Mouse (Mus musculus): Measurements from ENCODE around the gene 2900026A02Rik. TPM values are rescaled to one million over a fixed set of nuclear protein-coding genes. Genes with fewer than 3 reads are reported as not detected.

2900026A02Rik gene
- total RNA-seq, 1 experiment from 2014 or later: 7.8 TPM

DNA sequence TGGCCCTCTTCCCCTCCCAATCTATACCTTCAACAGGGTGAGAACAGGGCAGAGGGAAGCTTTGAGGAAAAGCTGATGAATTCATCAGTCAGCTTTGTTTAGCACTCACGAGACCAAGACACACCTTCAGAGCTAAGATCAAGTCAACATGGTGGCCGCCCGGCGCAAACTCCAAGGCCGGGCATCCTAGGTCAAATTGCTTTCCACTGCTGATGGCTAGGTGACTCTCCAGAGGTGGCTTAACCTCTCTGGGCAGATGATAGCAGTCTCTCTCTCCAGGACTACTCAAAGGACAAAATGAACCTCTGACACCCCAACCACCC, 67.6 kb downstream of the 2900026A02Rik start:
- no peak for ATAC-seq (replicated peaks; ENCODE audit: low read depth, poor library complexity, severe bottlenecking)

DNA sequence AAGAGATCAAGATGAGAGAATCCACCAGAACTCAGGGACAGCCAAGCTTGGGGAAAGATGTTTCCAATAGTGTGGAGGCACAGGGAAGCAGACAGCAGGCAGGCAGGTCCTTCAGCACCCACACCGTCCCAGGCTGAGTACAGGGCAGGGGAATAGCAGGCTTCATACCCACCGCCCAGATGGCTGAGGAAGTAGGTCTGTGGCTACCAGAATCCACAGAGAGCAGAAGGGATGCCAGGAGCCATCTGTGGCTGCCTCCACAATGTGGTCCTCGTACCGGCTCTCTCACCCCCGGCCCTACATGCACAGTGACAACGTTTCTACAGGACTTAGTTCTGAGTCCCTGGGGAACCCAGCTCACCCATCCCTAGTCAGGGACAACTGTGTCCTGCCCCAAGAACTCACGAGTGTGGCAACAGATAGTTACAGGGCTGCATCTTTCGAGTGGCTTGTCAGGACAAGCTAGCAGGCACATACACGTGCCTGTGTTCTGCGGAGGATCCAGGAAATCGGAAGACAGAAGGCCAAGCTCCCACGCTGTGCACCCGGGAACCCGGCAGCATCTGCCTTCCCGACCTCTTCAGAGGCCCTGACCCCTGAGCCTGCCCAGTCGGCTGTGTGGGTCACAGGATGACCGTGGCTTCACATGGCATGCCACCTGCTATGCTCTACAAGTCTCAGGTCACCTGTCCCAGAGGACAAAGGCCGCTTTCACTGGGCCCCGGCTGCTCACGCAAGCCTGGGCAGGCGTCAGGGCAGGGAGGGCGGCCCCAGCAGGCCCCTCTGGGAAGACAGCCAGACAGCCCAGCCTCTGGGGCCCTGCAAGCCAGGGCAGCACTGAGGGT, 68.2 kb downstream of the 2900026A02Rik start:
- ATAC-seq (replicated peaks; ENCODE audit: low read depth, poor library complexity, severe bottlenecking): no peak

GRCm38 (mm10) chr5:113151554-113152103, 69.4 kb downstream of the 2900026A02Rik start:
- ATAC-seq (replicated peaks; ENCODE audit: low read depth, poor library complexity, severe bottlenecking): no peak

DNA sequence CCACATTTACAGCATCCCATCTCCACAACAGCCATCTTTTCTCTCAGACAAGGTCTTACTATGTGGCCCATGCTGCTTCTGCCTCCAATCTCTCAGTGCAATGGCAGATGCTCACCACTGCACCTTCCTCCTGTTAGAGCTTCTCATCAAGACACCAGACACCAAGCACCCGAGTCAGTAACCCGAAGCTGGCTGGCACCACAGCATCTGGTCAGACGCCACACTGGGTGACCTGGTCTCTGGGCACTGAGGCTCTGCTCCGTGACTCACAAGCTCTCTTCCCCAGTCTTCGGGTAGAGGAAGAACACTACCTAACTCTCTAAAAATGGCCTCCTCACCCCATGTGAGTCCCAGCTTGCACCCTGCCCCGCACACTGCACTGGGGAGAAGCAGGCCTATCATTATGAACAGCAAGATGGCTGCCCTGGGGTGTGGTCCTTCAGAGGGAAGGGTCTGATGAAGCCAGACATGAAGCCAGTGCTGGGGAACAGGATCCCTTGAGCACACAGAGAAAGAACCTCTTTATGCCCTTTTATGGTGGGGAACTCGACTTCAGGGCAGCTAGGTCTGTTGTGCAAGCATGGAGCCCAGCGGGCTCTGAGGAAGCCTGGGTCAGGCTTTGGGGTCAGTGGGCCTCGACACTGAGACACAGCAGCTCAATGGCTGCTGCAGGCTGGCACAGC, 70.0 kb downstream of the 2900026A02Rik start:
- ATAC-seq (replicated peaks; ENCODE audit: low read depth, poor library complexity, severe bottlenecking): peak; percentile 27; the same call in 1 of the 2 replicates

DNA sequence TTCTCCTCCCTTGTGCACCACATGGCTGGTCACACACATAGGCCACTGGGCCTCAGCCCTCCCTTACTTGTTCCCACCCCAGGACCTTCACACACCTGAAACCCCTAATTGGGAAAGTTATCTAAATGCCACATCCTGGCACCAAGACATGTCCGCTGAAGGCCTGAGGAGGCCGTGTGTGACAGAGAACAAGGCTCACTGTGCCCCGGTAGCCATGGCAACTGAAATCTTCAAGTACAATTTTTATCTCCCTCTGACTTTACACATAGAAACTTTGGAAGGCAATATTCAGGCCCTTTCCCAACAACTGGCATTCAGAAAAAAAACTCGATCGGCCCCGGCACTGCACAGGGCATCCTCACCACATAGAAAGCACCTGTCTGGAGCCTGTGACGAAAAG, 72.0 kb downstream of the 2900026A02Rik start:
- no peak for ATAC-seq (replicated peaks; ENCODE audit: low read depth, poor library complexity, severe bottlenecking)

- no peak for ATAC-seq (replicated peaks; ENCODE audit: low read depth, poor library complexity, severe bottlenecking)
These were observed 73.0 kb downstream of the 2900026A02Rik start for GRCm38 (mm10) chr5:113147994-113148471.

DNA sequence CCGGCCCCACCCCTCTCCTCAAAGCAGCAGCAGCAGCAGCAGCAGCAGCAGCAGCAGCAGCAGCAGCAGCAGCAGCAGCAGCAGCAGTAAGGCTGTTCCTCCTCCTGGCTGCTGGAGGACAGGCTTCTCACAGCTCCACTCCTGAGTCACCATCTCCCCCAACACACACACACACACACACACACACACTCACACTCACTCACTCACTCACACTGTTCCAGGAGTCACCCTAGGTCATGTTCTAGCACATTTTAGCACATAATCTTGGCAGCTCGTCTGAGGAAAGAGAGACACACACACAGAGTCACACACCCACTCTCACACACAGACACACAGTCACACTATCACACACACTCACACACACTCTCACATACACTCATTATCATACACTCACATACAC, 74.4 kb downstream of the 2900026A02Rik start:
- no peak for ATAC-seq (replicated peaks; ENCODE audit: low read depth, poor library complexity, severe bottlenecking)

DNA sequence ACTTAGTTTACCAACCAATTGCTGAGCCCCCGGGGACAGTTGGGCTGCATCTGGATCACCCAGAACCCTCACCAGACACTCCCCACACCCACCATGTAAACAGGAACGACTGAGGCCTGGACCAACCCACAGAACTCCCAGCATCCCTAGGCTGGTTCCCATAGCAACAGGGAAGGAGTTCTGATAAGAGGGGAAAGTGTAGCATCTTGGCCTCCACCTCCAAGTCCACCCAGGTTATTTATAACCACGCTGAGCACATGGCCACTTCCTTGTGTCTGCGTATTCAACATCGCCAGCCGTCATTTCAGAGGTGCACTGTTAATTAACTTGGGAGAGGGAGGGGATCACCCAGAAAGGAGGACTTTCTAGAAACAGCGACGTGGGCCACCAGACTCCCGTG, 75.9 kb downstream of the 2900026A02Rik start:
- ATAC-seq (replicated peaks; ENCODE audit: low read depth, poor library complexity, severe bottlenecking): 0 out of 2 replicates have a peak, but pooled peaks have one; percentile 15

DNA sequence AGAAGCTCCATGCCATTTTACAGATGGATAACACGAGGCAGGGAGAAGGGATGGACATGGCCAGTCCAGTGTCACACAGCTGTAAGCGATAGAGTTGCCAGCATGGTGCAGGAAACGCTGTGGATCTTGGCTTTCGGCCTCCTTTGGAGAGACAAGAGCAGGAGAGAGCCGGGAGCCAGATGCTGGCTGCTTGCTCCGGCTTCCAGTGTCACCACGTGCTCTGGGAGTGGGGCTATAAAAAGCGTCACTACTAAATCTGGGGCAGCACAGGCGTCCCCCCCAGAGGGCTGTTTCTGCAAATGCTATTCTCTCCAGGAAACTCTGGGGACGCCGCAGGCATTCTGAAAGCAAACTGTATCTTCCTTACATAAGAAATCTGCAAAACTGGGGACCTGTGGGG, 78.5 kb downstream of the 2900026A02Rik start:
- no peak for ATAC-seq (replicated peaks; ENCODE audit: low read depth, poor library complexity, severe bottlenecking)

DNA sequence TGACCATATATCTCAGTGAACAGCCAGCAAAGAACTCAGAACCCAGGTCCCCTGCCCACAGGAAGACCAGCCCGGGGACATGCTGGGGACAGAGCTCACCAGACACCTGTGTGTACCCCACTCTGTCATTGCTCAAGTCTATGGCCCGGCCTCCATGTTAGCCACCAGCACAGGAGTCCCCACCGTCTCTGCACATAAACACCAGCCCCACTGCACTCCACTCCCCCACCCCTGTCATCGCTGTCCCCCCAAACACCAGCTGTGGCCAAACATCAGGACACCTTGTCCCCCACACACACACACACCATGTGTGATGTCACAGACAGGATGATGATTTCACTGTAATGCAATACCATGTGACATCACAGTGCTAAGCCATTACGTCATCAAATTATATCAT, 79.0 kb downstream of the 2900026A02Rik start:
- ATAC-seq (replicated peaks; ENCODE audit: low read depth, poor library complexity, severe bottlenecking): no peak

DNA sequence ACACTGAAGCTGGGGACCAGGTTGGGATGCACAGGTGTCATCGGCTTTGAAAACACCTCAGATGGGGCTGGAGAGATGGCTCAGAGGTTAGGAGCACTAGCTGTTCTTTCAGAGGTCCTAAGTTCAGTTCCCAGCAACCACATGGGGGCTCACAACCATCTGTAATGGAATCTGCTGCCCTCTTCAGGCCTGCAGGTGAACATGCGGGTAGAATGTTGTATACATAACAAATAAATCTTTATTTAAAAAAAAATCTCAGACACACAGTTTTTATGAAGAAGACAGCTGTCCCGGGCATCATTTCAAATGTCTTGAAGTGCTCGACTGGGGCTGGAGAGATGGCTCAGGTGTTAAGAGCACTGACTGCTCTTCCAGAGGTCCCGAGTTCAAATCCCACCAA, 80.2 kb downstream of the 2900026A02Rik start:
- no peak for ATAC-seq (replicated peaks; ENCODE audit: low read depth, poor library complexity, severe bottlenecking)

GRCm38 (mm10) chr5:113140051-113140450, 81.0 kb downstream of the 2900026A02Rik start:
- no peak for ATAC-seq (replicated peaks; ENCODE audit: low read depth, poor library complexity, severe bottlenecking)

DNA sequence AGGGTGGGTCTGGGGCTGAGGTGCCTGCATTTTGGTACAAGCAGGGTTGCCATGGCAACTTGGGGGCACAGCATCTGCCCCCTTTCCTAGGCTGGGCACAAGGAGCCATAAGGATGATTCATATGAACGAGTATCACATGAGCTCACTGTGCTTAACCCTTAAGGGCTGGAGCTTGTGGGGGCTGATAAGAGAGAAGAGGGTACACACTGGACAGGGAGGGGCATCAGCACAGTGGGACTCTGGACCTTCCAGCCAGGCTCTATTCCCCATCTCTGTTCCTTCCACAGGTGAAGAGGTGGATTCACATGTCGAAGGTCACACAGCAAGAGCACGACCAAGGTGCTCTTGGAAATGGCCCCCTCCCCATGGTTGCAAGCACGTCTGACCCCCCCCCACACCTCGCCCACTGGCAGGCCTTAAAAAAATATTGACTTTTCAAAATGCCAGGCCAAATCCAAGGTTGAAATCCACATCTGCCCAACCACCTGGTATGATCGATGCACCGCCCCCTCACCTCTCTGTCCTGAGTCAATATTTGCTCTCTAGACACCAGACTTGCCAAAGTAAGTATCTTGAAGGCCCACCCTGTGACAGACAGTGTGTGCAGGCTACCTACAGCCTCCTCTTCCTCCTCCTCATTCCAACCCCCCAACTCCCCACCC, 81.8 kb downstream of the 2900026A02Rik start:
- ATAC-seq (replicated peaks; ENCODE audit: low read depth, poor library complexity, severe bottlenecking): no peak

DNA sequence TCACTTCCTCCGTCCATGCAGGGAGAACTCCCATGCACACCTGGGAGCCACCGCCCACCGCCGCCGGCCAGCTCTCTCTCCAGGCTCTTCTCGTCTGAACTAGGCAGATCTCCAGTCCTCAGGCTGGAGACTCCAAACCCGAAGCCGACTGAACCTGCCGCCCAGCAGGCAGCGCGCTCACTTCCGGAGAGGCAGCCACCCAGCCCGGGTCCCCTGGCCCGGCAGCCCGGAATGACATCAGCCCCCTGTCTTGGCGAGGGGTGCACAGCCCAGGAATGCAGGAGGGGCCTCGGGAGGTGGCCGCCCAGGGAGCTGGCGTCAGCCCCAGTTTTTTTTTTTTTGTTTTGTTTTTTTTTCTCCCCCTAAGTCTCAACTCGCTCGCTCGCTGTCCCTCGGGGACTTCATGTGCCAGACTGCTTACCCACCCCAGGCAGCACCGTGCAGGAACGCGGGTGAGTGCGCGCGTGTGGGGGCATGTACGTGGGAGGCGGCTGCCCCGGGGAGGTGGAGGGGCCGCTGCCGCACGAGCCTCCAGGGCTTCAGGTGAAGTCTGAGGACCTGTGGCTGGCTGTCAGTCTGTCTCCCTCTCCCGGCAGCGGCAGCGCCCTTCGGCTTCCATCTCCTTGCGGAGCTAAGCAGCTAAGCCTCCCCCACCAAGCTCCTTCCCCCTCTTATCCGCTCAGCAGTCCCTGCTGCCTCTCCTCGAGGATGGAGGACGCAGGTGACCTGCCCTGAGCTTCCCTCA, 82.5 kb downstream of the 2900026A02Rik start:
- ATAC-seq (replicated peaks; ENCODE audit: low read depth, poor library complexity, severe bottlenecking): peak; percentile 57

GRCm38 (mm10) chr5:113137691-113138318, 83.2 kb downstream of the 2900026A02Rik start:
- ATAC-seq (replicated peaks; ENCODE audit: low read depth, poor library complexity, severe bottlenecking): no peak

- peak; percentile 37 for ATAC-seq (replicated peaks; ENCODE audit: low read depth, poor library complexity, severe bottlenecking)
These were observed 84.0 kb downstream of the 2900026A02Rik start for GRCm38 (mm10) chr5:113136951-113137487.

DNA sequence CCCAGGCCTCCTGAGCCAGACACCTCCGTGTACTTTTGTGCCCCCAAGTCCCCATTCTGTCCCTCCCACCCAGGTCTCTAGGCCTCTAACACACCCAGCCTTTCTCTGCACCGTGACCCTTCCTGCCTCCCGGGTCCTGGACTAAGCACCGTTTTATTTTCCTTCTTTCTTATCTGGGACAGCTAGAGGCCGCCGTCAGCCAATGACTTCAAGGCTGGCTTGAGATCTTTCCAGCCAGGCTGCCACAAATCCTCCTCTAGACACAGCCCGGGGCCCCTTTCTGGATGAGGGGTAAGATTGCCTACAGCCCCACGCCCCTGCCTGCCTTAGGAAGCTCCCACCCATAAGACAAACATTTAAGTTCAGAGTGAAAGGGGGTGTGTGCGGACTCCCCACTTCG, 85.5 kb downstream of the 2900026A02Rik start:
- no peak for ATAC-seq (replicated peaks; ENCODE audit: low read depth, poor library complexity, severe bottlenecking)

DNA sequence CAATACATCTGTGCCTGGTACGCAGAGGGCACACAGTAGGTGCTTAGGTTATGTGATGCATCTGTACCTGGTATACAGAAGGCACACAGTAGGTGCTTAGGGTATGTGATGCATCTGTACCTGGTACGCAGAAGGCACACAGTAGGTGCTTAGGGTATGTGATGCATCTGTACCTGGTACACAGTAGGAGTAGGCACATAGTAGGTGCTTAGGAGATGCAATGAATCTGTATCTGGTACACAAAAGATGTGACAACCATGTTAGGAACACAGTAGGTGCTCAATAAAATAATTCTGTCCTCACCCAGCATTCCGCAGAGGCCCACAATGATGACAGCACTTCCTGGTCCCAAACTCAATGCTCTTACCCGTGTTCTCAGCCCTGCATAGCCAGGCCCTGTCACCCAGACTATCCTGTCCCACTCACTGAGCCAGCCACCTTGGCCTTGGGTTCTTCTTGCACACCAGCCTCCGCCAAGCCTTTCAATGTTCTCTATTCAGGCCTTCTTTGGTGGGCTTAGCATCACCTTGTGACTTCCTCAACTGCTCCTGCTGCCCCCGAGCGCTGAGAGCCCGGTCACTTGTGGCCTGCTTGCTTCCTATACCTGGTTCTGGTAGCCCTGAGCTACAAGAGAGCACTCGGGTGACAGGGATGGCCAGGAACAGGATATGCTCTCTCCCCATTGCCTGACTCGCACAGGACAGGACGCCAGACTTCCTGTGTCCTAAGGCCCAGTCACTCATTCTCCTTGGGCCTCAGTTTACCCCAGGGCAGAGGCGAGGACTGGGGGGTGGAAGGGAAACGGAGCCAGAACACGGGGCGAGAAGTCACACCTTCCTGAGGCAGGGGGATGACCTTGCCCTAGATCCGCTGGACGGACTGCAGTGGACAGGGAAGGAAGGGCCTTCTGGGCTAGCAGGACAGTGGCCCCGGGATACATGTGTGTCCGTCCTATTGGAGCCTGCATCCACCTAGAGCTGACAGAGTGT, 87.0 kb downstream of the 2900026A02Rik start:
- no peak for ATAC-seq (replicated peaks; ENCODE audit: low read depth, poor library complexity, severe bottlenecking)
